Mouse (Mus musculus) heart, embryonic 11.5 days (tissue): Measurements from ENCODE around the gene Kcnj1. TPM values are rescaled to one million over a fixed set of nuclear protein-coding genes. Genes with fewer than 3 reads are reported as not detected.

ENCODE experiments used
- ATAC-seq: fragments of 200-750 bp; cut with Nextera tagmentation; replicated peaks from 2 replicates; pipeline ENCODE4 v1.8.0; 2017; ENCODE audit warnings: moderate library complexity; ENCODE audit not compliant: insufficient number of reproducible peaks, low FRiP score, low TSS enrichment
- H3K27ac ChIP-seq: fragments of 300-500 bp; sonication (generic); 2 replicates; pipeline ENCODE4 v1.5.1; 2014; ENCODE audit warnings: mild to moderate bottlenecking, low read depth, low read length
- H3K27me3 ChIP-seq: fragments of 300-500 bp; sonication (generic); 2 replicates; pipeline ENCODE4 v1.6.1; 2014; ENCODE audit warnings: mild to moderate bottlenecking, low read length, mixed read lengths; ENCODE audit not compliant: control insufficient read depth, insufficient read depth
- H3K36me3 ChIP-seq: fragments of 300-500 bp; sonication (generic); 2 replicates; pipeline ENCODE4 v1.6.1; 2014; ENCODE audit warnings: mild to moderate bottlenecking, low read length, moderate library complexity, mixed read lengths; ENCODE audit not compliant: control insufficient read depth, insufficient read depth
- H3K4me1 ChIP-seq: fragments of 300-500 bp; sonication (generic); 2 replicates; pipeline ENCODE4 v1.6.1; 2014; ENCODE audit warnings: low read length; ENCODE audit not compliant: control insufficient read depth, insufficient read depth
- H3K4me2 ChIP-seq: fragments of 300-500 bp; sonication (generic); 2 replicates; pipeline ENCODE4 v1.6.1; 2014; ENCODE audit warnings: mild to moderate bottlenecking, moderate library complexity
- H3K4me3 ChIP-seq: fragments of 300-500 bp; sonication (generic); 2 replicates; pipeline ENCODE4 v1.5.1; 2014; ENCODE audit warnings: low read depth, low read length
- H3K9ac ChIP-seq: fragments of 300-500 bp; sonication (generic); 2 replicates; pipeline ENCODE4 v1.6.1; 2014; ENCODE audit warnings: mild to moderate bottlenecking, low read depth, low read length, moderate library complexity
- H3K9me3 ChIP-seq: fragments of 300-500 bp; sonication (generic); replicated peaks from 2 replicates; pipeline ENCODE4 v1.6.1; 2016; ENCODE audit warnings: low read length; ENCODE audit not compliant: control insufficient read depth
- WGBS: fragments of 180-500 bp; shearing (Covaris S2); extraction: QIAGEN DNeasy Blood & Tissue Kit; methylation state at CpG from one replicate; pipeline ENCODE4 v1.1.7; 2014; ENCODE audit not compliant: insufficient replicate concordance; 5-methylcytosine and 5-hydroxymethylcytosine counted together
- polyA plus RNA-seq: library from polyadenylated mRNA; unstranded; fragments of >200 nt; fragmentation: Nextera tagmentation; extraction: Ambion mirVana; gene quantifications from 2 replicates; pipeline ENCODE4 v1.2.1, GENCODE M21; 2014

Kcnj1 gene
- polyA plus RNA-seq, 1 experiment from 2014 or later, result 0.09 TPM

DNA sequence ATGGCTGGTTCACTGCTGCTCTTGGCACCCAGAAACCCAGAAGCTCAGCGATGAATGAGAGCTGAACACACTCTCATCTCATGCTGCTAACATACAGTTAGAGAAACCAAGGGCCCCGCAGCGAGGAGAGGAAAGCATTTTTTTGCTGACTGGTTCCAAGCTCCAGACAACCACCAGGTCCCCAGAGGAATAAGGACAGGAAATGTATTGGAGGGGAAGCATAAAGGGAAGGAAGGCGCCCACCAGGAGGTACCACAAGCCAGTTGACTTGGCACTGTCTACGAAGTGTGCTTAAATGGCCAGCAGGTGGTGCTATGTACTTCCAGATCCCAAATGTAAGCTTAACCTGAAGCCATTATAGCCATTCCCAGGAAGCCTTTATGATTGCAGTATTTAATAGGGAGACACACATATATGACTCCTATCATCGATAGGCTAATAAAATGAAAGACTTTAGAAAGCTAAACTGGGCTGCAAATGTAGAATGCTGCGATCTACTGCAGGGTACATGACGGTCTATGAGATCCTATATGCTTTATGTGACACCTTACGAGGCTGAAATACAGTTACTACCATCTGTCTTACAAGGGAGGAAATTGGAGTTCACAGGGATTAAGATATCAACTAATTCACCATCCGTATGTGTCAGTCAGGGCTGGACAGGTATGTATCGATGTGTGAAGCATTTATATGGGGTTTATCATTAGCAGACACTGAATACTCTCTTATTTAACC is 33.1 kb downstream of the Kcnj1 start:
- H3K27ac ChIP-seq, result no peak overlapping the region
- ATAC-seq, result no peak
- WGBS, result 40% methylated on average over 11 of the region's 11 CpGs
- H3K27me3 ChIP-seq, result peaks cover 6% of the 10 kb centered on the region; the same call in 1 of the 2 replicates
- H3K9ac ChIP-seq, result no peak overlapping the region
- no peak overlapping the region for H3K4me2 ChIP-seq
- no peaks in the 10 kb centered on the region for H3K9me3 ChIP-seq
- no peak overlapping the region for H3K4me3 ChIP-seq
- no peaks in the 10 kb centered on the region for H3K36me3 ChIP-seq
- peaks cover 14% of the 10 kb centered on the region for H3K4me1 ChIP-seq

DNA sequence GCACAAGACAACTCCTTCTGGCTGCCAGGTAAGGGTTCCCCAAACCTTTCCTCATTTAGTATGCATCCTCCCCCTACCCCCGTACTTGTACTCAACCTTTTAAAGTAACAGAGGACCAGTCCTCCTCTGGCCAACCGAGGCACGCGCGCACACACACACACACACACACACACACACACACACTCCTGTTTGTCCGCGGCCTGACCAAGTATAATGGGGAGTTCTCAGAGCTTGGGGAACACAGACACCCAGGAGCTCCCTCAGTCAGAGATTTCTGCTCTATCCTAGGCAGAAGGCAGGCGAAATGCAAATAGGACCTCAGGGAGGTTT is 36.4 kb downstream of the Kcnj1 start:
- 10% methylated on average over 8 of the region's 8 CpGs for WGBS
- H3K4me2 ChIP-seq, result peak overlapping the region; percentile 99
- H3K36me3 ChIP-seq, result no peaks in the 10 kb centered on the region
- H3K9me3 ChIP-seq, result no peaks in the 10 kb centered on the region
- H3K27ac ChIP-seq, result no peak overlapping the region
- H3K4me1 ChIP-seq, result peaks cover 5% of the 10 kb centered on the region
- no peak for ATAC-seq
- peak overlapping the region; percentile 56 for H3K4me3 ChIP-seq
- H3K9ac ChIP-seq, result peak overlapping the region; percentile 78; the same call in 1 of the 2 replicates
- H3K27me3 ChIP-seq, result peaks cover 6% of the 10 kb centered on the region; the same call in 1 of the 2 replicates

- WGBS, result 1% methylated on average over 47 of the region's 47 CpGs
- H3K4me2 ChIP-seq, result peak overlapping the region; percentile 99
- H3K4me3 ChIP-seq, result peak overlapping the region; percentile 56
- no peak for ATAC-seq
- H3K9me3 ChIP-seq, result no peaks in the 10 kb centered on the region
- H3K27ac ChIP-seq, result no peak overlapping the region
- peaks cover 5% of the 10 kb centered on the region for H3K4me1 ChIP-seq
- H3K36me3 ChIP-seq, result no peaks in the 10 kb centered on the region
- H3K9ac ChIP-seq, result peak overlapping the region; percentile 78
- peaks cover 6% of the 10 kb centered on the region; the same call in 1 of the 2 replicates for H3K27me3 ChIP-seq
These were observed 37.0 kb downstream of the Kcnj1 start for GRCm38 (mm10) chr9:32409060-32409961.

GRCm38 (mm10) chr9:32410671-32411070 is 38.4 kb downstream of the Kcnj1 start:
- no peak for ATAC-seq
- Histone ChIP-seq H3K27ac (no peak overlapping the region), H3K36me3 (no peaks in the 10 kb centered on the region), H3K4me1 (peaks cover 5% of the 10 kb centered on the region), H3K9me3 (no peaks in the 10 kb centered on the region), H3K9ac (no peak overlapping the region), H3K4me3 (no peak overlapping the region), H3K4me2 (no peak overlapping the region), H3K27me3 (peaks cover 6% of the 10 kb centered on the region; the same call in 1 of the 2 replicates)
- WGBS, result 82% methylated on average over 5 of the region's 5 CpGs

DNA sequence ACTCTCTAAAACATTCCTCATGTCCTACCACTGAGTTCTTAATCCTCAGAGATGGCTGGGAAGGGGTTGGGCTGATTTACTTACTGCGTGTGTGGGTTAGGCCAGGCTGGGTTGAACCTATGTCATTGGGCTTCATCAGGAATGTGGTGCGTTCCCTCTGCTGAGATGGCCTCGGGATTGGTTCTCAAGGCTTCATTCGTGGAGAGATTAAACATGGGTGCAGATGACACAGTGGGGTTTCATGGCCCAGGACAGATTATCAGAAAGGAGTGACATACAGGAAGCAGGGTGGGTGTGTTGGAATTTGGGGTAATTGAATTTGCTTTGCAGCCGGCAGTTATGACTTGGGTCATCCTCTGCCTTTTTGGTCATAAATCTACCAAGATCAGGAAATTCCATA is 39.2 kb downstream of the Kcnj1 start:
- Histone ChIP-seq H3K4me2 (no peak overlapping the region), H3K4me3 (no peak overlapping the region), H3K27ac (no peak overlapping the region), H3K36me3 (no peaks in the 10 kb centered on the region), H3K9me3 (no peaks in the 10 kb centered on the region), H3K27me3 (peaks cover 6% of the 10 kb centered on the region; the same call in 1 of the 2 replicates), H3K9ac (no peak overlapping the region), H3K4me1 (peaks cover 5% of the 10 kb centered on the region)
- ATAC-seq, result no peak
- 79% methylated on average over 5 of the region's 5 CpGs for WGBS

- Histone ChIP-seq H3K36me3 (no peaks in the 10 kb centered on the region), H3K4me1 (peaks cover 5% of the 10 kb centered on the region), H3K27me3 (peaks cover 5% of the 10 kb centered on the region; the same call in 1 of the 2 replicates), H3K27ac (no peak overlapping the region), H3K9me3 (no peaks in the 10 kb centered on the region), H3K4me3 (no peak overlapping the region), H3K9ac (no peak overlapping the region), H3K4me2 (no peak overlapping the region)
- WGBS, result 57% methylated on average over 10 of the region's 10 CpGs
- no peak for ATAC-seq
These were observed 40.7 kb downstream of the Kcnj1 start for GRCm38 (mm10) chr9:32412836-32413580.

- no peak for ATAC-seq
- Histone ChIP-seq H3K4me3 (no peak overlapping the region), H3K9me3 (no peaks in the 10 kb centered on the region), H3K9ac (no peak overlapping the region), H3K36me3 (no peaks in the 10 kb centered on the region), H3K4me2 (no peak overlapping the region), H3K27ac (no peak overlapping the region), H3K4me1 (no peaks in the 10 kb centered on the region), H3K27me3 (no peaks in the 10 kb centered on the region)
- WGBS, result 60% methylated on average over 1 of the region's 1 CpGs
These were observed 42.7 kb downstream of the Kcnj1 start for GRCm38 (mm10) chr9:32414956-32415355.

- Histone ChIP-seq H3K4me2 (no peak overlapping the region), H3K4me3 (no peak overlapping the region), H3K27me3 (no peaks in the 10 kb centered on the region), H3K9ac (no peak overlapping the region), H3K27ac (no peak overlapping the region), H3K36me3 (no peaks in the 10 kb centered on the region), H3K9me3 (no peaks in the 10 kb centered on the region), H3K4me1 (no peaks in the 10 kb centered on the region)
- ATAC-seq, result no peak
- WGBS, result 88% methylated on average over 3 of the region's 3 CpGs
These were observed 43.7 kb downstream of the Kcnj1 start for GRCm38 (mm10) chr9:32415952-32416351.
